Mouse (Mus musculus): Measurements from ENCODE around the gene Rdh16.

DNA sequence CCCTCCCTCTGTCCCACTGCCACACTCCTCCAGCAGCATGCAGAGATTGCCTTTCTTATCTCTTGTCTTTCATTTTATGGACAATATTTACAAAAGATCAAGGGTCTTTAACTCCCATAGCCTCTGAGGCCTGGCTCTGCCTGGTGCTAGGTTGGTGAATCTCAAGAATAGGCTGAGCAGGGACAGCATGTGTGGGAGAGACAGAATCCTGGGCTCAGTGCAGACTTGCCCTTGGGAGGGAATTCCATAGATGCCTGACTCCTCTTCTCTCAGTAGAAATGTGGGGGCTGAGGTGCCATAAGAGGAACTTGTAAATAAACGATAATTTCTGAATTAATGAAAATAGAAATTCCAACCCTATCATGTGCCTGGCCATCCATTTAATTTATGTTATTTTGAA, 34.4 kb upstream of the Rdh16 start:
- TF ChIP-seq CTCF (IDR thresholded peaks at IDR 0.05; ENCODE audit: low read depth), result no peak
- no peak for TF ChIP-seq EP300 (IDR thresholded peaks at IDR 0.05; ENCODE audit: low read depth)

All from liver, embryonic 14.5 days (tissue).